Mouse (Mus musculus) brain, embryonic 18.5 days (tissue): Measurements from ENCODE around the gene Chst1.

Experiments
- DNase-seq: peaks from one replicate; pipeline ENCODE4 v3.0.0-alpha.2; 2012; ENCODE audit warnings: low read depth, low spot score

The Chst1 gene

DNA sequence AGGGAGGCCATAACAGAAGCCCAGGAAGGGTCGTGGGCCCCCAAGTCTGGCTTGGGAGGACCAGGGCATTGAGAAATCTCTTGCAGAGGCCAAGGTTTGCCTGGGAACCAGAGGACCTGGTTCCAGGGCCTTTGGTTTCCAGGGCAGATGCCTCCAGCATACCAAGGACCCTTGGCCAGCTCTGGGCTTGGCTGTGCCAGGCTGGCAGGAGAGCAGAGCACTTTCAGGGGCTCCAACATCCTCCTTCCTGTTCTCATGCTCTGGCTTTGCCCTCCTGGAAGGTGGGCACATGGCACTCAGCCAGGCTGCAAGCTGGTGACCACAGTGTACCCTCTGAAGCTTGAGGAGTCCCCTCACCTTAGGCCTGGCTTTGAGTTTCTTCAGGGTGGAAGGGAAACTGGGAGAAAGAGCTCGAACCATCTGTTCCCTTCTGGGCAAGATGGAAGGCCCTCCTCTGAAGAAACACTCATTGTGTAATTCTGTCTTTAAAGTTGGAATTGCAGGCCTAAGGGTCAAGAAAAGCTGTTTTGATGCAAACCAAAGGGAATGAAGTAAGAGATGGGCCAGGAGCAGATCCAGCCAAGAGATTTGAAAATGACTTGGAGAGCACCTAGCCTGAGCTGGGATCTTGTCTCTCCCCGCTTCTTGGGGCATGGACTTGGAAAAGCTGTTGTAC is 10.3 kb downstream of the Chst1 start:
- DNase-seq, result no peak

DNA sequence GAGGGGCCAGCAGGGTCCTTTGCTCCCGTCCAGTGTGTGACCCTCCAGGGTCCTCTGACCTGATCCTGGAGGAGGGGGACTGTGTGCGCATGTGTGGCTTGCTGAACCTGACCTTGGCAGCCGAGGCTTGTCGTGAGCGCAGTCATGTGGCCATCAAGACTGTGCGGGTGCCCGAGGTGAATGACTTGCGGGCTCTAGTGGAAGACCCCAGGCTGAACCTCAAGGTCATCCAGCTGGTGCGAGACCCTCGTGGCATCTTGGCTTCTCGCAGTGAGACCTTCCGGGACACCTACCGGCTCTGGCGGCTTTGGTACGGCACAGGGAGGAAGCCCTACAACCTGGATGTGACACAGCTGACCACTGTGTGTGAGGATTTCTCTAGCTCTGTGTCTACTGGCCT is 14.1 kb downstream of the Chst1 start:
- no peak for DNase-seq

DNA sequence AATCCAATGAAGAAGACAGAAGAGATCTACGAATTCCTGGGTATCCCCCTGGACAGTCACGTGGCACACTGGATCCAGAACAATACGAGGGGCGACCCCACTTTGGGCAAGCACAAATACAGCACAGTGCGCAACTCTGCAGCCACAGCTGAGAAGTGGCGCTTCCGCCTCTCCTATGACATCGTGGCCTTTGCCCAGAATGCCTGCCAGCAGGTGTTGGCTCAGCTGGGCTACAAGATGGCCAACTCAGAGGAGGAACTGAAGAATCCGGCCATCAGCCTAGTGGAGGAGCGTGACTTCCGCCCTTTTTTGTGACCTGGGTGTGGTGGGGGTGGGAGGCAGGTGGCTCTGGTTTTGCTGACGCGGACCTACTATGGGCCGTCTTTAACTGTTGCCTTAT is 14.6 kb downstream of the Chst1 start:
- no peak for DNase-seq

DNA sequence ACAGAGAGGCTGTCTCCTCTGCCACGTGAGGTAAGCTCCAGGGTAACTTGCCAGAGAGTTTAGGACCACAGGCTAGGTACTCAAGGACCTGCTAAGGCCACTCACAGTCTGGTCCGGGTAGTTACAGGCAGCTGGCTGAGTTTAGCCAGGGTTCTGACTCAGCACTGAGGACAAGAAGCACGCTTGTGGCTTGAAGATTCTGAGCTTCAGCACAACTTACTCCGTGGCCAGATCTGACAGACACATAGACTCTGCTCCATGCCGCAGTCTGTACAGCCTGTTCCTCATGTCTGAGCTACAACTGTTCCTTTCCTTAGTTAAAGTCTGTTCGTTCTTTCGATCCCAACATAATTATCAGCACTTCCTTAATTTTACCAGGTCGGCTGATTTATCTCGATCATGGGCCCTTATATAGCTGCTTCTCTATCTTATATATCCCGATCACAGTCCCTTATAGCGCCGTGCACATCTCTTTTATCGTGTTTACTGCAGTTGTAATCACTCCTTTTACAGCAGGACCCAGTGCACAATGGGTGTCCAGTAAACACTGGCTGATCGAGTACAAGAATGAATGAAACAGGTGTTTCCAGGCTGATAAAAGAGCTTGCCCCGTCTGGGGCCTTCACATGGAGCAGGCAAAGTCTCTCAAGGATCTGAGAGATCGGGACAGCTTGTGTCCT is 17.7 kb downstream of the Chst1 start:
- DNase-seq, result no peak

DNA sequence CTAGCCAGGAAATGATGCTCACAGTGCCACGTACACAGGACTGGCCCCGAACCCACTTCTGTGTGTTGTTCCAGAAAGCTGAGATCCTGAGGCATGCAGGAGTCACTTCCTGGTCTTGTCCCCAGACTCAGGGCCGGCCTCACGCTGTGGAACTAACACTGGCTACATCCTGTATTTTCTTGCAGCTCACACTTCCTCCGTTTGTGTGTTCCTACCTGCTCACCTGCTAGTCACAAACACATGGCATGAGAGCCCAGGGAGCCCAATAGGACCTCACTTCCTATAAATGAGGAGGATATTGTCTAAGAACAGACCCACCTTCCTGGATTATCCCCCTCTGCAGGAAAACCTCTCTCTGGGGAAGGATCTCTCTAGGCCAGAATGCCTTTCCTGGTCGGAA is 18.5 kb downstream of the Chst1 start:
- no peak for DNase-seq

DNA sequence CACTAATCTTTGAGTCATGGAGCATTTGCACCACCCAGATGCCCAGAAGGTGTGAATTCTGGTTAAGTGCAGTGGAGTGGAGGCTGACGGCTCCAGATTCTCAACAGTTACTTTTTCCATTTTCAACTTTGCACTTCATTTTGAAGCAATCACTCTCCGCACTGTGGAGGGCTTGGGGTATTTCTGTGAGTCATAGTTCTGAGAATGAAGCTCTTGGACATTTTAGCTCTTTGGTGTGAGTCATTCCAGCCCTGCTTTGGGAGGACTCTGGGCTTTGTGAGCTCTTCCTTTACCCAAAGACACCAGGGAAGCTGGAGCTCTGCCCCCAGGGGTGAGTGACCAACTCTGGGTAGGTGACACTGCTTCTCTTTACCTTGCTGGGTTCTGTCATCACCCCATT is 28.1 kb downstream of the Chst1 start:
- no peak for DNase-seq

DNA sequence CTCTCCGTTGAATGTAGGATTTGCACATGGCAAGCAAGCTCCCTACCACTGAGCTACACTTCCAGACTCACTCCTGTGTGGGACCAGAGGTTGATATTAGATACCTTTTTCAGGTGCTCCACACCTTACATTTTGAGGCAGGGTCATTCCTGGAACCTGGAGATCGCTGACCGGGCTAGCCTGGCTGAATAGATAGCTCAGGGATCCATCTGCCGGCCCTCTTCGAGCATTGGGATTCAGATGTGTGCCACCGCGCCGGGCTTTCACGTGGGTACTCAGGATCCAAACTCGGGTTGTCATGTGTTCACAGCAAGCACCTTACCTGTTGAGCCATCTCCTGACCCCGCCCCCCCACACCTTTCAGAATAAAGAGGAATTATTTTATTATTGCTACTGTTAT is 31.3 kb downstream of the Chst1 start:
- no peak for DNase-seq

DNA sequence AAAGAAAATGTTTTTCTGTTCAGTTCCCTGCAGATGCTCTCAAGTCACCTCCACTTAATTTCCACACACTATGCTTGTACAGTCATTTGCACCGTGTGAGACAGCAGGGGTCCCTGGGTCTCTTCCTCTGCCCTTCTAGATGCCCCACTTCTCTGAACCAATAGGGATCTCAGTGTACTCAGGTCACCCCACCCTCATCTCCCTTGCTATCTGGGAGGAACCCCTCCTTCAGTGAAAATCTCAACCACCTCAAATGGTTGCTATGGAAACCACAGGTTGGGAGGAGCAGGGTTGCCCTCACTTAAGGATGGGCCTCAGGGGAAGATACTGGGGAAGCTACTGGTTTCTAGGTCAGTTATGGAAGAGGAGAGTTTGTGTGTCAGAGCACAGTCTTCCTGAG is 32.5 kb downstream of the Chst1 start:
- DNase-seq, result no peak

DNA sequence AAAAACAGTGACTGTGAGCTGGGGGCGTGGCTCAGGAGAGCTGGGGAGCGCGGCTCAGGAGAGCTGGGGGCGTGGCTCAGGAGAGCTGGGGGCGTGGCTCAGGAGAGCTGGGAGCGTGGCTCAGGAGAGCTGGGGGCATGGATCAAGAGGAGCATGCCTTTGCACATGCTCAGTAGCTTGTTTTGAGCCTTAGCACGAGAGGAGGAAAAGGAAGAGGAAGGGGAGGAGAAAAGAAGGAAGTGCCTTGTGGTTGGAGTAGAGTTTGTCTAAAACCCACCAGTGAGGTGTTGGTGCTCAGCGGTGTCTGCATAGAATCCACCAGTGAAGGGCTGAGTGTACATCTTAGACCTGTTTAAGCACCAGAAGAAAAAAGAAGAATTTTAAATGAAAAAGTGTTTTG is 41.0 kb downstream of the Chst1 start:
- no peak for DNase-seq

DNA sequence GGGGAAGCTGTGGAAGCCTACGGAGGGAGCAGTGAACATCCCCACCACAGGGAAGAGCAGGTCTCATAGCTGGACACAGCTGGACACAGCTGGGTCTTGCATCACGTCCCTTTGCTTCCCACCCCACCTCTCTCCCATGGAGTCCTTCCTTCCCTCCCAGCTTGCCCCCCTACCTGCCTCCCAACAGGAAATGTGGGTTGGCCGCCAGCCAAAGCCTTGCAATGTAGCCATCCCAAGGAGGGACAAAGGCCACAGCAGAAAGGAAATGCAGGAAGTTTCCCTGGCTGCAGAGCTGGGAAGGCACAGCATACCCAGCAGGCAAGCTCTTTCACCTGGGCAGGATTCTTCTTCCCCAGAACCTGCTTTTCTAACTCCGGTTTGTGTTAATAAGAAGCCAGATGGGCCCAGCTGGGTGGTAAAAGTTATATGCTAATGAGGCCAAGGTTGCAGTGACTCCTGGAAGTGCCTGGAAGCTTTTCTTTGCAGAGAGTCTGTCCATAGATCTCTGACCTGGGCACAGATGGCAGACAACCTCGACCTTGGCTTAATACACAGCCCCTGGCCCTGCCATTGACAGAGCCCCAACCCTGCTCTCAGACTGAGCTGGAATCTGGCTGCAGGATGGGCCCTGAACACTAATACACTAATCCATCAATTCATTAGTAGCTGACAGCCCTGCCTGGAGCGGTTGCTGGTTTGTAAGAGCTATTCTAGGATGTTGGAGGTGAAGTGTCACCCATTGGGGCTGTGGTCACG is 46.0 kb downstream of the Chst1 start:
- DNase-seq, result no peak

DNA sequence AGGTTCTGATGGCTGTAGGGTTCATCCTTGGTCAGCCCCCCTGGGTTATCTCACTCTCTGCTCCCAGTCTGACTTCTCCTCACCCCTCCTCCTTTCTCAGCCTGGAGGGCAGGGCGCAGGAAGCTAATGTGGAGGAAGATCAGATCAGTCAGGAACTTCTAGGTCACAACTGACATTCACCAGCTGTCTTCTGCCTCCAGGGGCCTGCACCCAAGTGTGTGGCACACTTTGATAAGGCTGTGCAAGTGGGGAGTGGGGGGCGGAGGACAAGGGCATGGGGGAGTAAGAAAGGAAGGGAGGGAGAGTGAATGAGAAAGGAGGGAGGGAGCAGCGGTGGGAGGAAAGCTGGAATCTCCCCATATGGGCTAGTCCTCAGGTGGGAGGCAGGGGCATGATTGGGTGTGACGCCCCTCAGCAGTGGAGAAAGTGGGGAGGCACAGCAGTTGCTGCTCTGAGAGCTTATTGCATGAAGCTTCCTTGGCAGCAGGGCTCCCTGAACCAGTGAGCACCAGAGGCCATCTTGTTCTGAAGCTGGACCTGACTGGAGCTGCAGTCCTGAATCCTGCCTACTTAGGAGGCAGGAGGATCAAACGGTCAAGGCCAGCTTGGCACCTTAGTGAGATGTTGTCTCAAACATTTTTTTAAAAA is 49.8 kb downstream of the Chst1 start:
- no peak for DNase-seq

DNA sequence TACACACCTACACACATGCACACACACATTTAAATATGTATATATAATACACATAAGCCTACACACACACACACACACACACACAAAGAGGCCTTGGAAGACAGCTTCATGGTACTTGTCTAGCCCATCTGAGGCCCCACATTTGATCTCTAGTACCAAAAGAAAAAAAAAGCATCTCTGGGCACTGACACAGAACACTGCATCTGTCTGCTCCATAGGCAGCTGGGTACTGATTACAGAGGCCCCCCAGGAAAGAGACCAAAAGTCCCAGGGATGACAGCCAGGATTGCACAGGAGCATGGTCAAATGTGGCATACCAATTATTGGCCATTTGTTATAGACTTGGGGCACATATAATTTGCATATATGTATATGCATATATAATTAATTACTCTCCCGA is 50.9 kb downstream of the Chst1 start:
- DNase-seq, result no peak

DNA sequence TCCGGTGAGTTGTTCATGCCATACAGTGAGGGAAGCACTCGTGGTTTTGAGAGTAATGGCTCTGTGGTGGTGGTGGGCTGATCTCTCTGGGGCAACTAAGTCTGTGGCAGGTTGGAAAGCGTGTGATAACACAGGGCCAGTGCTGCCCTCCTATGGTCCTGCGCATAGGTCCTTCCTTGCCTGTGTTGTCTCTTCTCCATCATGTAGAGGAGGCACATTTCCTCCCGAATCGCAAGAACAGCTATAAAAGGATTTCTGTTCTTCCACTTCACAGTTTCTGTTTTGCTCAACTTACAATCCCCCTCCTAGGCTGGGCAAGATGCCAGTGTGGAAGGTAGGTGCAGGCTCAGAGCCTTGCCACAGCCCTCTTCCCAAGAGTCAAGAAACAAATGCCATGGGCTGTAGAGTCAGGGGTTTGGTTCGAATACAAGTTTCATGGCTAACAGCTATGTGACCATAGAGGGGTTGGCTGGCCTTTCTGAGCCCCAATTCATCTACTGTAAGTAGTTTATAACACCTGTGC is 51.8 kb downstream of the Chst1 start:
- no peak for DNase-seq

DNA sequence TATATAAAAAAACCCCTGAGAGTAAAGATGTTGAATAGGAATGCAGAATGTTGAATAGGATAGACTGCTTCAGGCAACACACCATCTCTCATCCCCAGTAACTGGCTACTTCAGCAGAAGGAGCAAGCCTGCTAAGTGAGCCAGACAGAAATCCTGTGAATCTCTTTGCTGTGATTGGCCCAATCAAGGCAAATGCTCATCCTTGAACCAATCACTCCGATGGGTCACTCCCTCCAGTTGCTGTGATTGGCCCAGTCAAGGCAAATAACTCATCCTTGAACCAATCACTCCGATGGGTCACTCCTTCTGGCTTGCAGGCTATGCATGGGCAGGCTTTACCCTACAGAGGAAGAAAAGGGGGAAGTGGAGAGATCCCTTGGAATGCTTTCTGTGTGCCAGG is 57.7 kb downstream of the Chst1 start:
- DNase-seq, result no peak

DNA sequence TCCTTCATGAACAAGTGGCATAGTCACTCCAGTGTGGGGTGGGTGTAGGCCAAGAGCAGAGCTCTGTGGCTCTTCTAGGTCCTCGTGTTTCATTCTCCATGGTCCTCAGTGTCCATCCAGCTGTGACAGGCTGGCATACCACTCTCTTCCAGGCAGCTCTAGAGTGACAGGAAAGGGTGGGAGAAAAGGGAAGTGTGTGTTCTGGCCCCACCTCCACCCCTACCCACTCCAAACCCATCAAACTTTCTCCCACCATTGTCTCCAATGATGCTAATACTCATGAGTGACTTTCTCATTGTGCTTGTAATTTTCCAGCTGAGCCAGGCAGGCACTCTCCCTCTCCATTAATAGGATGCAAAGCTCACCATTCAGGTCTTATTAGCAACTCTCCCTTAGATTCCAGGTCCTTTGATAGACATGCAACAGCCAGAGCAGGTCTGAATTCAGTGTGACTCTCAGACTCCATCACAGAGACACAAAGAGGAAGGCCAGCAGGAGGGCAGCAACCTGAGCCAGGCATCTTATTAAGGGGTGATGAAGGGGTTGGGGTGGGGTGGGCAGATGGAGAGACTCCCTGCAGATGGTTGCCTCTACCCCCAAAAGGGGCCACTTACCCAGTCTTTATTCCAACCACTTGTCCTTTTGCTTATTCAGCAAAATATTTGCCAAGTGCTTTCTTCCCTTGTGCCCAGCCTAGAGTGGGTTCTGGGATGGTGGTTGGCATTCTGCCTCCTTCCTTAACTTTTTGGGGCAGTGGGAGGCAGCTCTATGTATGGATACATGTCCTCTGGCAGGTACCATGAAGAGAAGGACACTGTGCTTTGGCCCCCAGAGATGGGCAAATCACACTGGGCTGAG is 59.0 kb downstream of the Chst1 start:
- no peak for DNase-seq

DNA sequence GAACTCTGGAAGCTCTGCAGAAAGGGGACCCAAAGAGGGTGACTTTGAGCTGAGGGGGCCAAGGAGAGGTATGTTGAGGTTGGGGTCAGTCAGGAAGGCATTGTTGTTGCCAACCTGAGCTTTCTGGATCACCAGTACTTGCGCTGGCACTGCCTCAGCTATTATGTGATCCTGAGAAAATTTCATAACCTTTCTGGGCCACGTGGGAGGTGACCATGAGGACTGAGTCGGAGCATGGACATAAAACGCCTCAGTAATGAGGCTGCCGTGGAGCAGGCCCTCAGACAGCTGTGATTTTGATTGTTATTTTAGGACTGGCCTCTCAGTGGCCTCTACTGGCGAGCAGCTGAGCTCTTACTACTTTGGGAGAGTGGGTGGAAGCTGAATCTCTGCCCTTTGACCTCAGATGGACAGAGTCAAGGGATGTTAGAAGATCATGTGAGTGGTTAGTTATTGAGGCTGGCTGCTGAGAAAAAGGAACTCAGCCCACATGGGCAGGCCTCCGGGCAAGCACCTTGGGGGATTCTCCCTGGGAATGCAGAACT is 60.1 kb downstream of the Chst1 start:
- DNase-seq, result no peak

DNA sequence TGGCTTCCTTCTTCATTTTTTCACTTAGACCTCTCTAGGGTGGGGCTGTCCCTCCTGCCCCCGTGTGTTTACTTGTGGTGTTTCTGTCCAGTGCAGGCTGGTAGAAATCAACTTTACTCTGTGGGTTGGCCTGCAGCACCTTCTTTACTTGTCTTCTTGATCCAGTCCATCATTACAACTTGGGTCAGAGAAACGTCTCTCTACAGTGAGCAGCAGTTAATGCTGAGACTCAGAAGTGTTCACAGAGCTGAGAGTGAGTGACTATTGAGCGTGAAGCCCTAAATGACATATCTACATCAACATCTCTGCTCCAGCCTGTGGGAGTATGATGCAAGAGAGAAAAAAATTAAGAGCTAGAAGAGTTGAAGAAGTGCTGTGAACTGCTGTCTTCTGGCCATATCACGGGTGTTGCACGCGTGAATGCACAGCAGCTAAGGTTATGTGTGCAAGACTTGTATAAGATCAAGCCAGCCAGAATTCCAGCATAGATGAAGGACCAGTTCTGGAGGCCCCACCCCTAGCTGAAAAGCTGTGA is 63.1 kb downstream of the Chst1 start:
- DNase-seq, result no peak
